Mouse (Mus musculus) lung, adult 2 months (tissue): ENCODE results near the gene Map4k2.

Experiments used
- CTCF ChIP-seq: fragments of 200-500 bp; IDR thresholded peaks from 2 replicates; pipeline ENCODE4 v1.5.1; 2011; ENCODE audit warnings: mild to moderate bottlenecking, low read length, control low read depth; ENCODE audit not compliant: insufficient read depth
- POLR2A ChIP-seq: fragments of 200-500 bp; IDR thresholded peaks from 2 replicates; pipeline ENCODE4 v1.6.1; 2011; ENCODE audit warnings: low read depth, mild to moderate bottlenecking, control low read depth, low read length, borderline replicate concordance; ENCODE audit errors: extremely low read depth

DNA sequence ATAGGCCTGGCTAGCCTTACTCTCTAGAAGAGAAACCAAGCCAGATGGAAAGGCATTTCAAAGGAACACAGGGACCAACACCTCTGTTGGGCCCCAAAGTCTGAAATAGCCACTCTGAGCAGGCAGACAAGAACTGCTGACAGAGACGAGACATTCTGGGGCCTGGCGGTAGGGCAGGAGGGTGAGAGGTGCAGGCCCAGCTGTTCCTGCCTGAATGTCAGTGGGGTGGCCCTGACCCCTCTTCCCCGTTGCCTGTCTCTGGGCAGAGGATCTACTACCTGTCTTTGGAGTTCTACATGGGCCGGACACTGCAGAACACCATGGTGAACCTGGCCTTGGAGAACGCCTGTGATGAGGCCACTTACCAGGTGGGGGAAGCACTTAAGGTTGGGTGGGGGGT, 44.5 kb downstream of the Map4k2 start:
- TF ChIP-seq POLR2A (no peak), CTCF (no peak)
